Mouse (Mus musculus) forebrain, embryonic 10.5 days (tissue): Measurements from ENCODE around the gene Ruvbl1. TPM values are rescaled to one million over a fixed set of nuclear protein-coding genes. Genes with fewer than 3 reads are reported as not detected.

Source experiments
- DNase-seq: peaks from one replicate; pipeline ENCODE4 v3.0.0-alpha.2; 2017; ENCODE audit warnings: low spot score; ENCODE audit errors: extremely low spot score
- H3K27ac ChIP-seq: fragments of 300-500 bp; sonication (generic); 2 replicates; pipeline ENCODE4 v1.5.1; 2016; ENCODE audit warnings: mild to moderate bottlenecking
- H3K27me3 ChIP-seq: fragments of 300-500 bp; sonication (generic); 2 replicates; pipeline ENCODE4 v1.6.1; 2016; ENCODE audit warnings: mild to moderate bottlenecking; ENCODE audit not compliant: poor library complexity, severe bottlenecking
- H3K36me3 ChIP-seq: fragments of 300-500 bp; sonication (generic); replicated peaks from 2 replicates; pipeline ENCODE4 v1.6.1; 2016; ENCODE audit warnings: mild to moderate bottlenecking, moderate library complexity
- H3K4me1 ChIP-seq: fragments of 300-500 bp; sonication (generic); 2 replicates; pipeline ENCODE4 v1.6.1; 2016
- H3K4me3 ChIP-seq: fragments of 300-500 bp; sonication (generic); 2 replicates; pipeline ENCODE4 v1.5.1; 2016; ENCODE audit warnings: mild to moderate bottlenecking, moderate library complexity
- H3K9me3 ChIP-seq: fragments of 300-500 bp; sonication (generic); 2 replicates; pipeline ENCODE4 v1.6.1; 2016; ENCODE audit warnings: mild to moderate bottlenecking, moderate library complexity
- WGBS: fragments of 180-500 bp; shearing (Covaris S2); methylation state at CpG from one replicate; pipeline ENCODE4 v1.1.7; 2016; 5-methylcytosine and 5-hydroxymethylcytosine counted together
- polyA plus RNA-seq: library from polyadenylated mRNA; unstranded; fragments of >200 nt; fragmentation: Nextera tagmentation; extraction: Ambion mirVana; gene quantifications from 2 replicates; pipeline ENCODE4 v1.2.1, GENCODE M21; 2016

The Ruvbl1 gene
- polyA plus RNA-seq, 1 experiment from 2014 or later: 221 TPM

DNA sequence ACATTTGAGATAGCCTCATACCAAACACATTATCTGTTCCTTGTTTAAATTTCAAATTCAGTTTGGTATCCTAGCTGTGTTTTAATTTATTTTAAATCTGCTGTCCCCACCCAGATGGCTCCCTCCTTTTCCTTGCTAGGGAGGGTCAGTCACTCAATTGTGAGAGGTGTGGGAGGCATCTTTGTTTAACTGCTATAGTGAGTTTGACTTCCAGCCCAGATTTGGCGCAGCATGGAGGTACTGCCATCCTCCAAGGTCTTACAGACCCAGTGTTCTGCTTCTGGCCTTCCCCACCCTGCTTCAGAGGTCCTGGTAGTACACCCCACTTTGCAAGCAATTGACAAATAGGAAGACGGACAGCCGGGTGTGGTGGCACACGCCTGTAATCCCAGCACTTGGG, 58.8 kb downstream of the Ruvbl1 start:
- no peak for DNase-seq
- H3K27ac ChIP-seq: no peak overlapping the region
- H3K27me3 ChIP-seq: no peaks in the 10 kb centered on the region
- 80% methylated on average over 4 of the region's 4 CpGs for WGBS
- no peaks in the 10 kb centered on the region for H3K36me3 ChIP-seq
- no peak overlapping the region for H3K4me3 ChIP-seq
- H3K4me1 ChIP-seq: peaks cover 10% of the 10 kb centered on the region
- H3K9me3 ChIP-seq: no peaks in the 10 kb centered on the region

DNA sequence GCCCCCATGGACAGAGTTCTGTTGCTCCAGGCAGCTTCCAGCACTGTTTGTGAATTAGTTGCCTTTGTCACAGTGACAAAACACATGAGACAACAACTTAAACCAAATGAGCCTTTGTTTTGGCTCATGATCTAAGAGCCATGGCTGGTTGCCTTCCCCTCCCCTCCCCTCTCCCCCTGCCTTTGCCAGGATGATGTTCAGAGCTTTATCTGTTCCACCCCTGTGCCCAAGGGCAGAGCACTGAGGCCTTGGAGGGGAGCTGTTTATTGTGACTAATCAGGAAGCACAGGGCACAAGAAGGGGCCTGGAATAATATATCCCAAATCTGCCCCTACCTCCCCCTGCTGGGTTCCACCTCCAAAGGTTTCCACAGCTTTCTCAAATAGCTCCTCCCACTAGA, 65.1 kb downstream of the Ruvbl1 start:
- no peaks in the 10 kb centered on the region for H3K9me3 ChIP-seq
- DNase-seq: no peak
- H3K36me3 ChIP-seq: no peaks in the 10 kb centered on the region

DNA sequence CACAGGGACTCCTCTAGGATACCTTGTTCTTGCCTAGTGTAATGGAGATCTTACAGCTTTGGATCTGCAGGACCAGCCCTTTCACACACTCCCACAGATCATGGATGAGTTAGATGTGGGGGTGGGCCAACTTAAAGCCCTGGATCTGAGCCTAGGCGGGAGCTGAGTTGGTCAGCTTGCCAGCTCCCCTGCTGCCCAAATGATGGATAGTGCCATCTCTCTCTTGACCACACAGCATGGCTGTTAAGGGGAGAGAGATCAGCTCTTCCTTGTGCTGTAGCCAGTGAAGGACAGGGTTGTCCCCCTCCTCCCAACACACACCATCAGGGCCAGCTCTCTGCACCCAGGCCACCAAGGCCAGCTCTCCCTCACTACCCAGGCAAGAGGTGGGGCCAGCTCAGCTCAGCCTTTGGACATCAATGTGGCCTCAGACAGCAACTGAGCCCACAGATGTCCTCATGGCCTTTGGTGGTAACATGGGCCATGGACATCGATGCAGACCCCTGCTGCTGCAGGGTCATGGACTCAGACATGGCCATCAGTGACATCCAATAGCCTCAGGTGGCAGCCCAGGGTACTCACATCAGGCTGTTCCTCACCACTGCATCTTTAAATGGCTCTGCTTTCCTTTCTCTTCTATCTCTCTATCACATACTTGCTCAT, 75.0 kb downstream of the Ruvbl1 start:
- peaks cover 7% of the 10 kb centered on the region for H3K4me1 ChIP-seq
- H3K27ac ChIP-seq: no peak overlapping the region
- 73% methylated on average over 2 of the region's 2 CpGs for WGBS
- no peak overlapping the region for H3K4me3 ChIP-seq
- no peaks in the 10 kb centered on the region for H3K36me3 ChIP-seq
- H3K27me3 ChIP-seq: peaks cover 12% of the 10 kb centered on the region
- no peak for DNase-seq
- H3K9me3 ChIP-seq: no peaks in the 10 kb centered on the region

More for the DNA sequence above, 65.1 kb downstream of the Ruvbl1 start:
- no peaks in the 10 kb centered on the region for H3K4me1 ChIP-seq
- no peaks in the 10 kb centered on the region for H3K27me3 ChIP-seq
- H3K27ac ChIP-seq: no peak overlapping the region
- no peak overlapping the region for H3K4me3 ChIP-seq

DNA sequence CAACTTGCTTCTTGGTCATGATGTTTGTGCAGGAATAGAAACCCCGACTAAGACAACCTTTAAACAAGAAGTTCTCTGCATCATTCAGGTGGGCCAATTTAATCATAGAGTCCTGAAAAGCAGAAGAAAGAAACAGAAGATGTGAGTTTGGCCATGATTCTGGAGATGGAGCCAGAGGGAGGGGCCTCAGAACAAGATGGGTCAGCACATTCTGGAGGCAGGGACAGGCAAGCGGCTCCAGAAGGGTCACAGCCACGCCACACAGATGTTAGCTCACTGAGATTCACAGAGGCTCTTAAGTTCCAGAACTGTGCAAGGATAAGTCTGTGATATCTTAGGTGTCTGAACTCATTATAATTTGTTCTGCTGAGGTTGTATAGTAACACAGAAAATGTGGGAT, 79.0 kb downstream of the Ruvbl1 start:
- Histone ChIP-seq H3K4me3 (no peak overlapping the region), H3K9me3 (no peaks in the 10 kb centered on the region), H3K4me1 (peaks cover 12% of the 10 kb centered on the region), H3K36me3 (no peaks in the 10 kb centered on the region), H3K27ac (no peak overlapping the region), H3K27me3 (peaks cover 38% of the 10 kb centered on the region)
- no peak for DNase-seq
- WGBS: 84% methylated on average over 3 of the region's 3 CpGs

- H3K4me3 ChIP-seq: no peak overlapping the region
- H3K27me3 ChIP-seq: peaks cover 38% of the 10 kb centered on the region
- WGBS: 34% methylated on average over 11 of the region's 11 CpGs
- no peaks in the 10 kb centered on the region for H3K9me3 ChIP-seq
- no peak overlapping the region; the same call in 1 of the 2 replicates for H3K27ac ChIP-seq
- DNase-seq: no peak
- H3K36me3 ChIP-seq: no peaks in the 10 kb centered on the region
- peaks cover 15% of the 10 kb centered on the region for H3K4me1 ChIP-seq
Observed at GRCm38 (mm10) chr6:88544644-88545396, 79.6 kb downstream of the Ruvbl1 start.

DNA sequence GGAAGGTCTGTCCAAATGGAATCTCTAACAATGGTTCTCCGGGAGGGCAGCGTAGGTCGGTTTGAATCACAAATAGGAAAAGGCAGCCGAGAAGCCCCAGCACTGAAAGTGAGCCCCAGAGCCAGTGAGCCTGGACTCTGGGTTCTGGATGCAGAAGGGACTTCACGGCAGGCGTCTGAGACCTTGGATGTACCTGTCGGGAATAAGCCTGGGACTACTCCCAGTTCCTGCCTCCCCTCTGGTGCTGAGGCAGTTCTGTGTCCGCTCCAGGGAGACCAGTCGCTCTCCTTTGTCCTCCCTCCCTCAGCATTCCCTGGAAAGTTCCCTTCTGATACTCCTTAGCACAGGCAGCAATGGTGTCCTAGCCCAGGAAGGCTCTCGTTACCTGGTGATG, 80.2 kb downstream of the Ruvbl1 start:
- H3K9me3 ChIP-seq: no peaks in the 10 kb centered on the region
- WGBS: 15% methylated on average over 10 of the region's 10 CpGs
- no peak overlapping the region; the same call in 1 of the 2 replicates for H3K27ac ChIP-seq
- H3K4me3 ChIP-seq: no peak overlapping the region
- no peaks in the 10 kb centered on the region for H3K36me3 ChIP-seq
- DNase-seq: no peak
- peaks cover 15% of the 10 kb centered on the region for H3K4me1 ChIP-seq
- H3K27me3 ChIP-seq: peaks cover 38% of the 10 kb centered on the region

Other genes starting within 250 kb of the Ruvbl1 start
- not detected in 2 replicates for gene Dnajb8, start 243.1 kb upstream of the Ruvbl1 start, polyA plus RNA-seq
- gene Eefsec, start 18.9 kb upstream of the Ruvbl1 start, polyA plus RNA-seq: 38.6 and 40.6 TPM in 2 replicates
- 211 and 220 TPM in 2 replicates for gene Sec61a1, start 53.5 kb downstream of the Ruvbl1 start, polyA plus RNA-seq
- gene Kbtbd12, start 172.5 kb downstream of the Ruvbl1 start, polyA plus RNA-seq: 0.22 and 0.25 TPM in 2 replicates